Mouse (Mus musculus) gastrocnemius, adult 2 months (tissue): ENCODE results near the gene Tsc22d1. TPM values are rescaled to one million over a fixed set of nuclear protein-coding genes. Genes with fewer than 3 reads are reported as not detected.
A peak's percentile ranks its signal among the peaks of the same experiment; 100 is the strongest.

ENCODE experiments used
- DNase-seq: peaks from one replicate; pipeline ENCODE4 v3.0.0; 2022
- H3K27ac ChIP-seq: fragments of 200-600 bp; 2 replicates; pipeline ENCODE4 v1.8.1; 2022; ENCODE audit warnings: mild to moderate bottlenecking
- H3K4me3 ChIP-seq: fragments of 200-600 bp; 2 replicates; pipeline ENCODE4 v1.8.1; 2022; ENCODE audit warnings: mild to moderate bottlenecking, moderate library complexity
- CTCF ChIP-seq: fragments of 200-600 bp; IDR thresholded peaks from 2 replicates; pipeline ENCODE4 v1.8.1; 2022; ENCODE audit warnings: antibody characterized with exemption, mild to moderate bottlenecking, moderate library complexity
- intact Hi-C: fragments of 180-260 bp; cut with DNase I; formaldehyde crosslinking; loops from one replicate; pipeline ENCODE4 v1.15.1; 2025
- total RNA-seq, 2 experiments: library from RNA; stranded (reverse); gene quantifications; 2 replicates each; pipeline ENCODE4 v1.2.3; 2021

The Tsc22d1 gene
- total RNA-seq, 2 experiments from 2014 or later: 131 to 151 TPM

GRCm38 (mm10) chr14:76532257-76533169 lies 117.8 kb downstream of the Tsc22d1 start:
- H3K27ac ChIP-seq: no peak overlapping the region
- no peak for TF ChIP-seq CTCF
- DNase-seq: no peak
- intact Hi-C loops: no loop called here
- no peak overlapping the region for H3K4me3 ChIP-seq

- Histone ChIP-seq H3K4me3 (no peak overlapping the region), H3K27ac (no peak overlapping the region)
- DNase-seq: no peak
- intact Hi-C loops: no loop called here
- TF ChIP-seq CTCF: no peak
Observed at GRCm38 (mm10) chr14:76533170-76533815, 118.5 kb downstream of the Tsc22d1 start.

DNA sequence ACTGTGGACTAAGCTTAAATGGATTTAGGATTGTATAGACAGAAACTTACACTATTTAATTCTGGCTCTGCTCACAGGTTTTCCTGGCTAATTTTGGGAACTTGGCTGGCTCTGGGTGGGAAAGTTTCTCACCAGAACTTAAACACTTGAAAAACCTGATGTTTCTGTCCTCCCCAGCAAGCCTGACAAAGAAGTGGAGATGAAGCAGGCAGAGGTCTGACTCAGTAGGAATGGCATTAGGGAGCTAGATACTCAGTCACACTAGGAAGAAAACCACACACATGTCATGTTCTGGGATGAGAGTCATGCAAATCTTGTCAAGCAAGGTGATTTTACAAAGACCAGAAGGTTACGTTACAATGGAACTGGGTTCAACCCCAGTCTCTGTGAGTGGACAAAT lies 120.3 kb downstream of the Tsc22d1 start:
- DNase-seq: no peak
- H3K4me3 ChIP-seq: no peak overlapping the region
- no peak overlapping the region for H3K27ac ChIP-seq
- no peak for TF ChIP-seq CTCF
- intact Hi-C loops: no loop called here

GRCm38 (mm10) chr14:76536921-76537320 lies 122.2 kb downstream of the Tsc22d1 start:
- intact Hi-C loops: no loop called here
- DNase-seq: no peak
- H3K4me3 ChIP-seq: no peak overlapping the region
- TF ChIP-seq CTCF: no peak
- H3K27ac ChIP-seq: no peak overlapping the region

GRCm38 (mm10) chr14:76540005-76540670 lies 125.4 kb downstream of the Tsc22d1 start:
- DNase-seq: no peak
- intact Hi-C loops: no loop called here
- Histone ChIP-seq H3K4me3 (no peak overlapping the region), H3K27ac (no peak overlapping the region)
- no peak for TF ChIP-seq CTCF

GRCm38 (mm10) chr14:76541341-76541740 lies 126.6 kb downstream of the Tsc22d1 start:
- Histone ChIP-seq H3K4me3 (no peak overlapping the region), H3K27ac (no peak overlapping the region)
- intact Hi-C loops: no loop called here
- TF ChIP-seq CTCF: no peak
- DNase-seq: no peak

DNA sequence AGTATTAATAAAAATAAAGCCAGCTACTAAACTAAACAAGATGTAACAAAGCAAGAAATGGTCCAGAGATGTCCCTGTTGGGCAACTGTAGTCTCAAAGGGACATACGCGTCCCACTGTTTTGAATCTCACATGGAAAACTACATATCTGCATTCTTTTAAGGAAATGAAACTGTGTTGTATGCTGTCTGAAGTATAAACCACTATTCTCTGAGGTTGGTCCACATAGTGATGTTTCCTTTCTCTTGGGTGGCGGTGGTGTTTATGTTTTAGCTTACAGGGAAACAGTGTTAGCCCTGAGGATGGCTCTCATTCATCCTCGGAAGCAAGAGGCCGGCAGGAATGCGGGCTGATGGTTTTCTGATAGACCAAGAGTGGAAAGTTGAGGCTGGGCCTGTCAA lies 129.4 kb downstream of the Tsc22d1 start:
- Histone ChIP-seq H3K27ac (no peak overlapping the region), H3K4me3 (no peak overlapping the region)
- intact Hi-C loops: no loop called here
- TF ChIP-seq CTCF: no peak
- DNase-seq: no peak

DNA sequence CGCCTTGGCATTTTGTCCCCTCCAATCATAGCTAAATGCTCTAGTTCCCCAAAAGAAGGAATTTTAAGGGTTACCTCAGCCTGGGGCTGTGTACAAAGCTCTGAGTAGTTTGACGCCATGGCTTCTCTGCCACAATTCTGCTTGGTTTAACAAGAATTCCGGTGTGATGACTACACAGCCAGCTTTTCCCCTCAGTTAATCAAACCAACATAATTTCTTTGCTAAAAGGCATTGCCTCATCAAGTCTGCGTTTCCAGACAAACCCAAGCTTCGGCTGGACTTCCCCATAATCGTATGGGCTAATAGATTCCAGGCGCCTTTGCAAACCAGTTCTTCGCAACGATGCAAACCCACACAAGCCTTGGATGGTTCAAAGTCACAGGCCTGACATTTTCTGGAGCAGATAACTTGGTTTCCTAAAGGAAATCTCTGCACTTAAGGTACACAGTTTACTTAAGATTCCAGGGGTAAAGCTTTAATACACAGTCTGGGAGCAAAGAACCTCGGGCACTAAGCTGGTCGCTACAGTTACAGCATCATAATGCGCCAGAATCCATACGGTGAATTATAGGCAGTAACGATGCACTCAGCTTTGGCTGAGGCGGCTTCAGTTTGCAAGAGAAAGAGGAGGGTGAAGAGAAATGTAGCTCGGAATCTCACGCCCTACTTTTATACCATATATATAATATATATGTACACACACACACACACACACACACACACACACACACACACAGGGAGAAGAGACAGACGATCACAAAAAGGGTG lies 140.7 kb downstream of the Tsc22d1 start:
- intact Hi-C loops: no loop called here
- Histone ChIP-seq H3K27ac (no peak overlapping the region), H3K4me3 (peak overlapping the region; percentile 83)
- no peak for TF ChIP-seq CTCF
- no peak for DNase-seq

GRCm38 (mm10) chr14:76556031-76556851 lies 141.5 kb downstream of the Tsc22d1 start:
- H3K27ac ChIP-seq: peak overlapping the region; percentile 76
- peak; percentile 4; the same call in 1 of the 2 replicates for TF ChIP-seq CTCF
- H3K4me3 ChIP-seq: peak overlapping the region; percentile 83
- peak; percentile 70 for DNase-seq
- intact Hi-C loops: no loop called here

DNA sequence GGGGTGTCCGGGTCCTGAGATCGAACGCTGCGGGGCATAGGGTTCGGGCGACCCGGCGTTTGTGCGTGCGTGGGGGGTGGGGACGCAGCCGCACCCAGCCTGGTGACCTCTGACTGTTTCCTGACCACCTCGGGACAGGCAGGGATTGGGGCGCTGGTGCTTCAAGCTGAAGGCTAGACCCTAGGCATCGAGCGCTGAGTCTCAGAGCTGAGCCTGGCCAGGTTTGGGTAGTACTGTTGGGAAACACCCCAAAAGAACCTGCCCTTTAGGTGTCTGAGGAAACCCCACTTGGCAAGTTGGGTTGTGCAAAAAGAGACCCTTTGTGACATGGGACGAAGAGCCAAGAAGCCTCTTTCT lies 142.1 kb downstream of the Tsc22d1 start, which contains the start of gene Serp2:
Gene Serp2 (minus strand): TSS at position 38 of the 357 bp plus-strand sequence.
- no peak for TF ChIP-seq CTCF
- H3K4me3 ChIP-seq: peak within 1 kb of the TSS; percentile 83
- no peak for DNase-seq
- H3K27ac ChIP-seq: peak within 1 kb of the TSS; percentile 76
- intact Hi-C loops: no loop called here

Other genes starting within 250 kb of the Tsc22d1 start
- gene Serp2, start 141.9 kb downstream of the Tsc22d1 start, total RNA-seq: under 1 TPM in 1 of 2 experiments, not detected in 1; 0.64 TPM